Mouse (Mus musculus): ENCODE data around the gene Tnrc18.

Gene Tnrc18

GRCm38 (mm10) chr5:142776080-142776479 lies 41.4 kb downstream of the Tnrc18 start:
- DNase-seq (ENCODE audit: low spot score in 2 of 2): no peak

- no peak for DNase-seq (ENCODE audit: low spot score in 2 of 2)
These were observed 42.7 kb downstream of the Tnrc18 start for GRCm38 (mm10) chr5:142774771-142775170.

GRCm38 (mm10) chr5:142771964-142772363 lies 45.5 kb downstream of the Tnrc18 start:
- DNase-seq (ENCODE audit: low spot score in 2 of 2): no peak

GRCm38 (mm10) chr5:142771034-142771433 lies 46.4 kb downstream of the Tnrc18 start:
- DNase-seq (ENCODE audit: low spot score in 2 of 2): no peak

- no peak for DNase-seq (ENCODE audit: low spot score in 2 of 2)
These were observed 47.8 kb downstream of the Tnrc18 start for GRCm38 (mm10) chr5:142769641-142770040.

GRCm38 (mm10) chr5:142768352-142769267 lies 48.9 kb downstream of the Tnrc18 start:
- no peak for DNase-seq (ENCODE audit: low spot score in 2 of 2)

GRCm38 (mm10) chr5:142767937-142768336 lies 49.5 kb downstream of the Tnrc18 start:
- peak; percentile 70 to 83 for DNase-seq (ENCODE audit: low spot score in 2 of 2)

GRCm38 (mm10) chr5:142766708-142767107 lies 50.8 kb downstream of the Tnrc18 start:
- DNase-seq (ENCODE audit: low spot score in 2 of 2): no peak

- no peak for DNase-seq (ENCODE audit: low spot score in 2 of 2)
These were observed 52.6 kb downstream of the Tnrc18 start for GRCm38 (mm10) chr5:142764889-142765288.

GRCm38 (mm10) chr5:142764306-142764705 lies 53.2 kb downstream of the Tnrc18 start:
- DNase-seq (ENCODE audit: low spot score in 2 of 2): no peak

- DNase-seq (ENCODE audit: low spot score in 2 of 2): no peak
These were observed 55.2 kb downstream of the Tnrc18 start for GRCm38 (mm10) chr5:142762082-142762807.

GRCm38 (mm10) chr5:142761326-142761983 lies 56.0 kb downstream of the Tnrc18 start:
- peak; percentile 75 to 81 for DNase-seq (ENCODE audit: low spot score in 2 of 2)

- no peak for DNase-seq (ENCODE audit: low spot score in 2 of 2)
These were observed 57.7 kb downstream of the Tnrc18 start for GRCm38 (mm10) chr5:142759786-142760185.

GRCm38 (mm10) chr5:142752241-142752640 lies 65.2 kb downstream of the Tnrc18 start:
- no peak for DNase-seq (ENCODE audit: low spot score in 2 of 2)

- DNase-seq (ENCODE audit: low spot score in 2 of 2): no peak
These were observed 67.3 kb downstream of the Tnrc18 start for GRCm38 (mm10) chr5:142750173-142750572.

- no peak for DNase-seq (ENCODE audit: low spot score in 2 of 2)
These were observed 70.3 kb downstream of the Tnrc18 start for GRCm38 (mm10) chr5:142747026-142747629.

- DNase-seq (ENCODE audit: low spot score in 2 of 2): no peak
These were observed 77.5 kb downstream of the Tnrc18 start for GRCm38 (mm10) chr5:142739941-142740340.

GRCm38 (mm10) chr5:142731916-142732315 lies 85.5 kb downstream of the Tnrc18 start:
- DNase-seq (ENCODE audit: low spot score in 2 of 2): no peak

- DNase-seq (ENCODE audit: low spot score in 2 of 2): no peak
These were observed 87.2 kb downstream of the Tnrc18 start for GRCm38 (mm10) chr5:142730295-142730694.

GRCm38 (mm10) chr5:142728301-142728700 lies 89.2 kb downstream of the Tnrc18 start:
- no peak for DNase-seq (ENCODE audit: low spot score in 2 of 2)

GRCm38 (mm10) chr5:142726748-142727147 lies 90.7 kb downstream of the Tnrc18 start:
- no peak for DNase-seq (ENCODE audit: low spot score in 2 of 2)

GRCm38 (mm10) chr5:142724265-142724664 lies 93.2 kb downstream of the Tnrc18 start:
- DNase-seq (ENCODE audit: low spot score in 2 of 2): no peak

Measured in frontal cortex, postnatal 36 days (tissue).